Mouse (Mus musculus) inflammation-experienced regulatory T-cells (primary cell): Measurements from ENCODE around the gene Syne4. TPM values are rescaled to one million over a fixed set of nuclear protein-coding genes. Genes with fewer than 3 reads are reported as not detected.

Experiments used
- polyA plus RNA-seq, 2 experiments: library from polyadenylated mRNA; unstranded; fragments of 100-300 nt; shearing (Covaris generic); gene quantifications; one replicate each; pipeline ENCODE4 v1.2.1; 2017

Syne4 gene
- polyA plus RNA-seq: 10 to 100 TPM; 13.3 to 21.9 TPM

GRCm38 (mm10) chr7:30314721-30315155 is at the start of gene Syne4:
Gene Syne4, plus strand, starts transcription at chr7:30314807.

GRCm38 (mm10) chr7:30279951-30280669 is 34.5 kb upstream of the Syne4 start, which contains the start of the genes Thap8 and Wdr62:
Gene Thap8, plus strand, starts transcription at chr7:30280094.
Gene Wdr62, minus strand, starts transcription at chr7:30280419.

GRCm38 (mm10) chr7:30291215-30292131 is 23.1 kb upstream of the Syne4 start, which contains the start of gene Clip3:
Gene Clip3, plus strand, starts transcription at chr7:30291728.

GRCm38 (mm10) chr7:30308076-30309005 is 6.3 kb upstream of the Syne4 start, which contains the start of gene Alkbh6:
Gene Alkbh6, plus strand, starts transcription at chr7:30308717.

GRCm38 (mm10) chr7:30321539-30322284 is 7.1 kb downstream of the Syne4 start, which contains the start of gene E130208F15Rik:
Gene E130208F15Rik, plus strand, starts transcription at chr7:30321740.

GRCm38 (mm10) chr7:30323795-30324194 is 9.2 kb downstream of the Syne4 start, which contains the start of gene Sdhaf1:
Gene Sdhaf1, minus strand, starts transcription at chr7:30323895.

GRCm38 (mm10) chr7:30362652-30363343 is 48.2 kb downstream of the Syne4 start, which contains the start of gene Lrfn3:
Gene Lrfn3, minus strand, starts transcription at chr7:30362772.

Other genes with a start within 250 kb of the Syne4 start
- 10 to 100 TPM in 1 of 2 experiments, 1 to 10 TPM in 1; 9.1 to 18.0 TPM for gene Zfp82, start 241.9 kb upstream of the Syne4 start, polyA plus RNA-seq
- 1 to 10 TPM; 1.0 to 1.7 TPM for gene Gm26920, start 224.4 kb upstream of the Syne4 start, polyA plus RNA-seq
- 1 to 10 TPM; 9.8 to 9.9 TPM for gene Zfp566, start 224.3 kb upstream of the Syne4 start, polyA plus RNA-seq
- 10 to 100 TPM; 59.3 to 66.2 TPM for gene Zfp260, start 220.0 kb upstream of the Syne4 start, polyA plus RNA-seq
- gene Zfp382, start 192.9 kb upstream of the Syne4 start, polyA plus RNA-seq: 10 to 100 TPM in 1 of 2 experiments, 1 to 10 TPM in 1; 9.7 to 18.8 TPM
- gene Zfp146, start 145.1 kb upstream of the Syne4 start, polyA plus RNA-seq: 10 to 100 TPM; 18.5 to 23.9 TPM
- gene Cox7a1, start 130.7 kb upstream of the Syne4 start, polyA plus RNA-seq: under 1 TPM in 1 of 2 experiments, not detected in 1; 0.43 TPM
- gene Capns1, start 116.0 kb upstream of the Syne4 start, polyA plus RNA-seq: 10 to 100 TPM; 81.2 to 88.6 TPM
- gene Polr2i, start 82.9 kb upstream of the Syne4 start, polyA plus RNA-seq: 10 to 100 TPM; 52.7 to 55.1 TPM
- 100 to 1,000 TPM; 106 to 120 TPM for gene Tbcb, start 82.5 kb upstream of the Syne4 start, polyA plus RNA-seq
- gene Ovol3, start 79.1 kb upstream of the Syne4 start, polyA plus RNA-seq: not detected
- 1 to 10 TPM in 1 of 2 experiments, under 1 TPM in 1; 0.31 to 1.4 TPM for gene Thap8, start 34.7 kb upstream of the Syne4 start, polyA plus RNA-seq
- 10 to 100 TPM in 1 of 2 experiments, 1 to 10 TPM in 1; 4.1 to 20.0 TPM for gene Wdr62, start 34.4 kb upstream of the Syne4 start, polyA plus RNA-seq
- gene Clip3, start 23.1 kb upstream of the Syne4 start, polyA plus RNA-seq: 1 to 10 TPM; 4.0 to 9.0 TPM
- gene Alkbh6, start 6.1 kb upstream of the Syne4 start, polyA plus RNA-seq: 100 to 1,000 TPM; 152 to 164 TPM
- gene E130208F15Rik, start 6.9 kb downstream of the Syne4 start, polyA plus RNA-seq: not detected
- 10 to 100 TPM; 36.0 to 57.6 TPM for gene Sdhaf1, start 9.1 kb downstream of the Syne4 start, polyA plus RNA-seq
- gene Lrfn3, start 48.0 kb downstream of the Syne4 start, polyA plus RNA-seq: not detected
- 10 to 100 TPM in 1 of 2 experiments, 1 to 10 TPM in 1; 2.4 to 16.6 TPM for gene Tyrobp, start 99.0 kb downstream of the Syne4 start, polyA plus RNA-seq
- 100 to 1,000 TPM; 388 to 519 TPM for gene Hcst, start 105.0 kb downstream of the Syne4 start, polyA plus RNA-seq
- 100 to 1,000 TPM in 1 of 2 experiments, 10 to 100 TPM in 1; 93.7 to 126 TPM for gene Nfkbid, start 106.9 kb downstream of the Syne4 start, polyA plus RNA-seq
- 10 to 100 TPM; 25.4 to 35.3 TPM for gene Aplp1, start 130.7 kb downstream of the Syne4 start, polyA plus RNA-seq
- not detected for gene Kirrel2, start 142.9 kb downstream of the Syne4 start, polyA plus RNA-seq
- gene Nphs1, start 143.5 kb downstream of the Syne4 start, polyA plus RNA-seq: not detected
- under 1 TPM in 1 of 2 experiments, not detected in 1; 0.95 TPM for gene Prodh2, start 178.8 kb downstream of the Syne4 start, polyA plus RNA-seq
- 1 to 10 TPM in 1 of 2 experiments, under 1 TPM in 1; 0.82 to 1.1 TPM for gene Arhgap33, start 220.3 kb downstream of the Syne4 start, polyA plus RNA-seq
- gene Hspb6, start 237.4 kb downstream of the Syne4 start, polyA plus RNA-seq: 1 to 10 TPM; 3.4 to 7.8 TPM
- gene Proser3, start 237.5 kb downstream of the Syne4 start, polyA plus RNA-seq: 1 to 10 TPM; 6.0 to 9.2 TPM
- 10 to 100 TPM; 80.6 to 85.0 TPM for gene Lin37, start 245.0 kb downstream of the Syne4 start, polyA plus RNA-seq
- 10 to 100 TPM; 39.3 to 39.7 TPM for gene U2af1l4, start 248.5 kb downstream of the Syne4 start, polyA plus RNA-seq
- gene Gm49396, start 248.5 kb downstream of the Syne4 start, polyA plus RNA-seq: 10 to 100 TPM; 76.1 to 100.0 TPM
- 100 to 1,000 TPM; 211 to 228 TPM for gene Psenen, start 248.8 kb downstream of the Syne4 start, polyA plus RNA-seq